Mouse (Mus musculus): ENCODE measurements around the gene Zdhhc19.
A peak's percentile ranks its signal among the peaks of the same experiment; 100 is the strongest.

The Zdhhc19 gene

DNA sequence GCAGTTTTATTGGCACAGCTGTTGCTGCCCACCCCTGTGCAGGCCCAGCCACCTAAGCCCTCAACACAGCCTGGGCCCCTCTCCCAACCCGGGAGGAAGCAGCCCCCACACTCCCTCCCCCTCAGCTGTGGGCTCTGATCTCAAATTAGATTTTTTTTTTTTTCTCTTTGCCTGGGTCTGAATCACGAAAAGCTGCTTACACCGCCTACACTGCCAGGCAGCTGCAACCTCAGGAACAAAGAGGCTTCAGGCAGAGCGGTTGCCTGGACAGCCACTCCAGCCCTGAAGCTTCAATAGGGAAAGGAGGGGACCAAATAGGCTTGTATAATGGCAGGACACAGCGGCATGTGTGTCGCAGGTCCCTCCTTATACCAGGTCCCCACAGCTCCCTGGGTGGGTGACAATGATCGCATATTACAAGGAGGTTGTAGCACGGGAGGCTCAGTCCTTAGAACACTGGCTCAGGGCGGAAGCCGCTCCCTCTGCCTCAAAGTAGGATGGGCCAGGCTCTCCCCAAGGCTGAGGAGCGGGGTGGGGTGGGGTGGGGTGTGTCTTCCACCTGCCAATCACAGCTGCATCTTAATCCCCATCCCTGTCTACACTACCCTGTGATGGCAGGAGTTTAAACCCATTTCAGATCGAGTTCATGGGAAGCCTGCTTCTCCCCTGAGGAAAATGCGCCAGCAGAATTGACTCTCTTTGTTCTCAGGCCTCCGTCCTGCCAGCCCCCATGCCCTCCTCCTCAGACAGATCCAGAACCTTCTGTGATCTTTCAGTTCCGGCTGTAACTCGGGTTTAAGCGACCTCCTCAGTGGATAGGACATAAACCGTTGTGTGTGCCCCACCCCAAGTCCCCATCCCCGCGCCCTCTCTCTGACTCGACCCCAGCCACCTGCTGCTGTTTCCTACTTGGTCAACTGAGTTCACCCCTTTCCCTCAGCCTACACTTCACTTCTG lies 20.2 kb downstream of the Zdhhc19 start:
- peak; percentile 90 for DNase-seq

DNA sequence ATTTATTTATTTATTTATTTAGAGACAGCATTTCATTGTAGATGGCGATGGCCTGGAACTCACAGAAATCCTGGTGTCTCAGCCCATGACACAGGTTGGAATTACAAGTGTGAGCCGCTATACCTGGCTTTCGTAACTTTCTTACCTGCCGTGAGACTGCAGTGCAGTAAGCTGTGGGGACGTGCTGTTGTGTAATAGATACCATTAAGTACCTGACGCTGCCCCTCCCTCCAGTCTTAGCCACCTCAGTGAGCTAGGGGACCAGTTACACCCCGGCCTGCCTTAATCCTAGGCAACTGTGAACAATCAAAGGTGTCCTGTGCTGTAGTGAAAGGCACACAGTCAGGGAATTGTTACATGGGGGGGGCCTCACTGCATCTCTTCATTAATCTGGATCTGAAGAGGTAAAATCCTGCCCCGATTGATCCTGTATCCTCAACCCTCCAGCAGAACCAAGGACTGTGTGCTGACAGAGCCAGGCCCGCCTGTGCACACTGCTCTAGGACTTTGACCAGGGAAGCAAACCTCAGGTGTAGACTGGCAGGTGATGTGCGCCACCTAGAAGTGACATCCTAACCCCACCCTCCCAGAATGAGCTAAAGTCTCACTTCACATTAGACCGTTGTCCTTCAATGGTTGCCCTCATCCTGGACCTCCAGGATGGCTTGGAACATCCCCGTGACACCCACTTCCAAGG lies 21.9 kb downstream of the Zdhhc19 start:
- no peak for DNase-seq

DNA sequence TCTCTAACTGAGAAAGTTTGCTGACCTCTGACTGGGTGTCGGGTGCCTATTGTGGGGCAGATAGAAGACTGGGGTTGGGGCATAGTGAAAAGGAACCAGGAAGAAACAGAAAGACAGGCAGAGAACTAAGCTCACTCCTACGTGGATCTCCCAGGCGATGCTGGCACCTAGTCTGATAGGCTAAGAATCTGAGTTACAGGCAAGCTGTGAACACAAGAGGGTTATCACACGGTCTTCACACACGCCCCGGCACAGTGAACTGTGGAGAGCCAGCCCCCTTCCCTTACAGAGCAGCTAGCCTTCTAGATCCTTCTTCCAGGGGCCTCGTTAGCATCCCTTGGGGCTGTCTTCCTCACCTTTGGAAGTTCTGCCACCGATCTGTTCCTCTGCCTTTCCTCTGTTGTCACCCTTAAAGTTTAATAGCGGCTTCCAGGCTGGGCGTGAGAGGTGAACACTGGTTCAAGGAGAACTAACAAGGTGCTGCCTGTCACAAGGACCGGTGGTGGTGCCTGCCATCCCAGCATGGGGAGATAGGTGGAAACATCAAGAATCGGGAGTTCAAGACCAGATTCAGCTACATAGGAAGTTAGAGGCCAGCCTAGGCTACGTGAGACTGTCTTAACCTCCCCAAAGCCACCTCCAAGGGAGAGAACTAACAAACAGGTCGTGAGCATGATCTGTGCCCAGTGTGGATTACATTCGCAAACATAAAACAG lies 23.7 kb downstream of the Zdhhc19 start:
- no peak for DNase-seq

DNA sequence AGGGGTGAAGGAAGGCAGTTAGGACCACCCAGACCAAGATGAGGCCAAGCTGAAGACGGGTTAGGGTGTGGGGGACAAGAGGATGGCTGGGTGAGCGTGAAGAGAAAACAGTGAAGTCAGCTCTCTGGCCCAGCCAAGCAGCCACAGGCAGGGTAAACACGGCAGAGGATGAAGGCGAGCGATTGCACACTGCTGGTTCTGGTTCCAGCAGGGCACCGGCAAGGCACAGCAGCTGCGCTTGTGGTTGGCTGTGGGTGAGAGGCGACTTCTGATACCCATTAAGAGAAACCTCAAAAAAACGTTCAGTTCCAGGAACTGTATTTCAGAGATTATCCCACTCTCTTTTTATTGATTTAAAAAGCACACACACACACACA lies 24.3 kb downstream of the Zdhhc19 start:
- no peak for DNase-seq

DNA sequence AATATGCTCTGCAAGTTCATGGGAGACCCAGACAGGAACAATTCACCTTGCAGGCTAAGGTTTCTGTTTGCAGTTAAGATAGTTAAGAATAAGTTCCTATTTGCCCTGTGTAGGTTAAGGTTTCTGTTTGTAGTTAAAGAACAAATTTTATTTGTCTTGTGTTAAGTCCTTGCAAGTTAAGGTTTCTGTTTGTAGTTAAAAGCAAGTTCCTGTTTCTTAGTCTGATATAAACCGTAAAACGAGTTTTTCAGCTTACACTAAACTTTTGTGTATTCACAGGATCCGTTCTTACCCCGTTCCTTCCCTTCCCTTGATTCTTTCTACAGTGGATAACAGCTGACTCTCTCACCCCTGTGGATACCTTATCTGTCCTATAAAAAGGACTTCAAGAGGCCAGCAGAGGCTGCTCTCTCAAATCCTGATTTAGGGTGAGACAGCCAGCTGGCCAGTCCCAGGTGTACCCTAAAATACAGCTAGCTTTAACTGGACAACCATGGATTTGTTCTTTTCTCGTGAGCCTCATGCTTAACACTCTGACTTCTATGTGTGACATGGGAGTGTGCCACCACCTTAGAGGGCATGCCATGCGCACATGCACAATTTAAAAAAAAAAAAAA lies 26.6 kb downstream of the Zdhhc19 start:
- no peak for DNase-seq

DNA sequence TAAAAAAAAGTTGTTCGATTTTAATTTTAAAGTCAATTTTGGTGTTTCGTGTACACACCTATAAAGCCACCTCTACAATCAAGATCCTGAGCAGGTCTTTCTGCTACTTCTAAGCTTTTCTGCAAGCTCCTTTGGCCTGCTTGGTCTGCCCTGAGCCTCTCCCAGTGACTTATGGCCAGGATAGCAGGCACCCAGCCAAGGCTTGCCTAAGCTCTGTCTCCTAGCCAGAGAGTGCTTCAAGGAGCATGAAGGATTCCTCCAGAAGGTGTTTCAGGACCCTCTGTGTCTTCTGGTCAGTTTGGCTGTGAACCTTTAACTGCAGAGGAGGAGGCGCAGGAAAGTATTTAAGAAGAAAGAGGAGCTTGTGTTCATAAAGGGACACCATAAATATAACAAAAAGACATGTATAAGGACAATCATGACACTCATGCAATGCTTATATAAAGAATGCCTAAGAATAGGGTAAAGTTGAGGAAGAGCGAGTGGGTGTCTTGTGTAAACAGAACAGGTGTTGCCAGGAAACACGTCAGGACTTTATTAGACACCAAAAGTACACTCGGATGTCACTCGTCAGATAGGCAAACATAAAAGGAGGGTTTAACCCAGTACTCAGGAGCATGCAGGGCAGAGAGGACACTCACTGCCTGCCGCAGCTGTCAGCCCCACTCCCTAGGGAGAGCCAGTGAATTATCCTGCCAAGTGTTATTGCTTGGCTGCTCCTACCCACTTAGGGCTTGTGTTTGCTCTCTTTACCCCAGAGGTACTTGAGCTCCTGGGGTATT lies 27.6 kb downstream of the Zdhhc19 start:
- DNase-seq: no peak

DNA sequence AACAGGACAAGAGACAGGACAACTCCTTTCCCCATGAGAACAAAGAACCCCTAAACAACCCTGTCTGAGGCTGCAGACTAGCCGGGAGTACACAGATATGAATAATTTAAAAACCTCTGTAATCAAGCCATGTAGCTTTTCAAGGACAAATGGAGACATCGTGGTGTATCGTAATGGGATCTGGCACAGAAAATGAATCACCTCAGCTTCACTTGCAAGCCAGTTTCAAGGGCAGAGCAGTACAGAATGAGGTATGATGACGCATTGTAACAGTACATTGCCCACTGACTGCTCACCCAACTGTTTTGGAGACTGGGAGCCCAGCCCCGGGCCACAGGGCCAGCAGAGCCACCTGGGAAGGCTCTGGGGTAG lies 28.2 kb downstream of the Zdhhc19 start:
- DNase-seq: no peak

DNA sequence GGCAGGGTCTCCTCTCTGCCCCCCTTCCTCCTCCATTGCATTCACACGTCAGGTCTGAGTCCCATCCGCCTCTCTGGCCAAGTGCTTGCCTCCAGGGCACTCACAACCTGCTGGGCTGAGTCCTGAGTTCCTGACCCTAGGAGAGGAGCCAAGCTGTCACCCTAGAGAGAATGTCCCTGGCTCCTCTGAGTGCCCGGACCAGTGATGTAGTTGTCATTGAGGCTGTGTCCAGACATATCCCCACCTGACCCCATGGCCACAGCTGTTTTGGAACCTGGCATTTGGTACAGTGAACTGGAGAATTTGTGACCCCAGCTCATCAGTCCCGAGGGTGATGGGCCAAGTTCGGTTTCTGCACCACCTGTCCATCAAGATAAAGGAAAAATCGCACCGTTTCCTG lies 30.8 kb downstream of the Zdhhc19 start:
- no peak for DNase-seq

DNA sequence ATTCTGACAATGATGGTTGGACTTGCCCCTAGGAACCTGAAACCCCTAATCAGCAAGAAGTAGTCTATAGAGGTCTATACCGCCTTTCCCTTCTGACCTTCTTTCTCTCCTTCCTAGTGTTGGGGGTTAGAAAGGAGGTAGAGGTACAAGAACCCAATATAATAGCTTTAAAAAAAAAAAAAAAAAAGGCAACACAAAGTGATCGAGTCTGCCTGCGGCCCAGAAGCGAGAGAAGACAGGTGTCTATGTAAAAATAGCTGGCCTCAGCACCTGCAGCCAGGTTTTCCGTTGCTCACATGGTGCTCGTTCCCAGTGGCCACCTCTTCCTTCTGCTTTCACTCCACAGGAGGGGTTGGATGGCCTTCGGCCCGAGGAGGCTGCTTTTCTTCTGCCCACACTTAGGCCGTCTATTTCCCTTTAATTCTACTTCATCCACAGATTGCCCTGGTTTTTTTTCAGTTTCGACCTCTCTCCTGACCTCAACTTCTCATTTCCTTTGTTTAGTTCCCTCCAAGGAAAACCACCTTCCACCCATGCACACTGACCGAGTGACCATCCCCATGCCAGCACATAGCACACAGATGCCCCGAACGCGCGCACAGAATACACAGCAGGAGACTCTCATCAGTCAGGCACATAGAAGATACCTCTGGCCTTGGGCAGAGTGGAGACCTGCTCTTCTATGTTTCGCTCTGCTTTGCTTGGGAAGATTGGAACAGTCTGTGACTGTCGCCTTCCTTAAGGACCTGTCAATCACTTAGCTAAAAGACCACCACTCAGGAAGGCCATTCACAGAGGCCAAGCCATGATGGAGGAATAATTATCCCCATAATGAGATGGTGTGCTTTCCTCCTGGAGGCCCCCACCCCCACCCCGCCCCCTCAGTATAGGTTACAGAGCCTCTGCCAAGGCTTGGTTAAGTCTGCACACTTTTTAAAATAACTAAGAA lies 37.1 kb downstream of the Zdhhc19 start:
- DNase-seq: no peak

DNA sequence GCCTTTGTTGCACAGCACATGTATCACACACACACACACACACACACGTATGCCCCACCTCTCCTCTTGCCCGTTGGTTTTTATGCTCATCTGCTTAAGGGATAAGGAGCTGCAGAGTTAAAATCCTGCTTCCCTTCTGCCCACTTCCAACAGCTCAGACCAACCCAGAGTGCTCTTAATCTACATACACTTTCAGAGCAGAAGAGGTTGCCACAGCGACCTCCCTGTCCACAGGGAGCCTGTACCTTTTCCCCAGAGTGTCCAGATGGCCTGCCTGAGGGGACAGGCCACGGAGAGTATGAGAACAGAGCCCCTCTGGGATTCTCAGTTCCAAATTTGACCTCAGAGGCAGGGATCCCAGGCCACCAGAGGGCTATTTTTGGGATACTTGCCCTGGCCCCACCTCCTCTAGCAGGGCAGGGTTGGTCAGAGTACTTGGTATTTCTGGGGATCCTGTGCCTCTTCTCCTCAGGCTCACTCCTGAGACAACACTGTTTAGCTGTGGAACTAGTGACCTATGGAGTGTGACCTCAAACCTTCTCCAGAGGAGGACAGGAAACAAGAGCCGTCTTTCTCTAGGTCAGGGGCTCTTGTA lies 39.2 kb downstream of the Zdhhc19 start:
- no peak for DNase-seq

DNA sequence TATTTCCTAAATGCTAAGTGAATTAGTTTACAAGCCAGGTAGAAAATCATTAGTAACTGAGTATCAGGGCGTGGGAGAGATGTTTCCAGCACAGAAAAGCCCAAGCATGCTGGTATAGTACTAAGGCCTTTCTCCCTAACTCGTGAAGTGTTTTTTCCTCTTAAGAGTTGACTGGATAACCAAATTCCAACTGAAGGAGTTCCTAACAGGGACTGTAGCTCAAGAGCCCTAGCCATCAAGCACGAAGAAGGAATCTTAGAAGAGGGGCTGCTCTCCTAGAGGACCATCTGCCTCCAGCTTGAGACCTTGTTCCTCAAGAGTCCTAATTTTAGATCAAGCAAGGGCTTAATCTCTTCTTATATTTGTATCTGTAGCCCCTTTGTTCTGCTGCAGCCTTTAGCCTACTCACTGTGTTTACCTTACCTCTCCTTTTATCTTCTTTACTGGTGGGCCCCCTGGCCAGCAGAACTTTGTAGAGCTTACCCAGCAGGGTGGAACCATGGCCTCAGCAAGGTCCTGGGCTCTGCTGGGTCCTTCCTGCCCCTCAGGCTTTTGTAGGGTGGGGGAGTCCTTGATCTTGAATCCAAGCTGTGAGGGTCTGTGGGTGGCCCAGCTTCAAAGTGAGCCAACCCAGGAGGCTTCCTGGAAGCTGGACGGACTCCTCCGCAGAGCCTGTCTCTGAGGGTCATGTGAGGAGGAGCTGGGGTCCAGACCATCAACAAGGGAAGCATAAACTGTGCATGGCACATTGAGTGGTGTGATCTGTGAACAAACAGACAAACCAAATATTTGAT lies 42.0 kb downstream of the Zdhhc19 start:
- no peak for DNase-seq

DNA sequence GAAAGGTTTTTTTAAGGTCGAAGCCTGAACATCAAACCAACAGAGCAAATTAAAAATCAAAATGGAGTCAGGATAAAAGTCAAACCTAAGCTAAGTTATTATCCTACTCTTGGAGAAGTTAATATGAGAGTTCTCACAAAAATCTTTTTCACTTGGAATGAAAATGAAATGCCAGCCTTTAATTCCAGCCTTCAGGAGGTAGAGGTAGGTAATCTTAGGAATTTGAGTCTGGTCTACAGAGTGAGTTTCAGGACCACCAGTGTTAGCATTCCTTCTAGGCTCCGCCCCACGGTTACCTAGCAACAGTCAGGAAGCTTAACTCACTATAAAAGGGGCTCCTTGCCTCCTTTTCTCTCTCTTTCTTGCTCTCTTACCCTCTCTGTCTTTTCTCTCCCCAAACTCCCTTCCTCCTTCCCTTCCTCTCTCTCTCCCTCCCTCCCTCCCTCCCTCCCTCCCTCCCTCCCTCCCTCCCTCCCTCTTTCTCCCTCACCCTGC lies 42.7 kb downstream of the Zdhhc19 start:
- DNase-seq: no peak

DNA sequence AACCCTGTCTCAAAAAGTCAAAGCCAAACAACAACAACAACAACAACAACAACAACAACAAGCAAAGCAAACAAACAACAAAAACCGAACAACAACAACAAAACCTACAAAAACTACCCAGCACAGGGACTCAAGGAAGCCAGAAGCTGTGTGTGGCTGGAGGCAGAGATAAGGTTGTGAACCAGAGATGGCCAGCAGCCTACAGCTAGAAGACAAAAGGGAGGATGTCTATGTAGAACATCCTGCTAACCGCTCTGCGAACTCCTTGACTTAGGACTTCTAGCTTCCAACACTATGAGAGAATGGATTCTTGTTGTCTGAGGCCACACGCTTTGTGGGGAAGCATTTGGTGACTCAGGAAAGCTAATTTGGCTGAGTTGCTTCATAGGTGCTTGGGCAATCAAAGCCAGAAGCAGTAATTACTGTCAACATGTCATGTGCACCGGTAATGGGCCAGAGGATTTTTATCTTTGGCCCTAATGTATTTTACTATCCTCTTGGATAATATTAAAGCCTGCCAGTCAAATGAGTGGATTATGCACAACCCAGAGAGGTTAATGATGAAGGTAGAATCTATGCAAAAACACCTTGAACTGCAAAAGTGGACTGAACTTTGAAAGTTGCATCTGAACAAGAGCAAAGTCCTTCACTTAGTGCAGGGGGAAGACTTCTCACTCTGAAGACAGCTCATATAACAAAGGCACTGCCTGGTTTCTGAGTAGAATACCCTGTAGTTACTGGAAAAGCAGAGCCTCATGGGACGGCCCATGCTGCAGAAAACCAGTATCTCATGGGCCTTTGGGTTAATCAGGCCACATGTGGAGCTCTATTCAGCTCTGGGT lies 45.5 kb downstream of the Zdhhc19 start:
- DNase-seq: no peak

DNA sequence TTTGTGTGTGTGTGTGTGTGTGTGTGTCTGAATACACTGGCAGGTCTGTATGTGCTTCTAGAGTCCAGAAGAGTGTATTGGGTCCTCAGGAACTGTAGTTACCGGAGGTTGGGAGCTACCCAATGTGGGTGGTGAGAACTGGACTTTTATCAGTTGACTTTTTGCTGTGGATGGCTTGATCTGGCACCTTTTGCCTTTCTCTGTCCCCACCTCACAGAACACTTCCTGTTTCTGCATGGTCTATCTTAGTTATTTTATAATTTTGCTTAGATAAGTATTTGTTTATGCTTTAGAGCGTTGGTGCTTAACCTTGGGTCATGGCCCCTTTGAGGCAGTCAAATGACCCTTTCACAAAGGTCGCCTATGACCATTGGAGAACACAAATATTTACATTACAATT lies 47.4 kb downstream of the Zdhhc19 start:
- no peak for DNase-seq

DNA sequence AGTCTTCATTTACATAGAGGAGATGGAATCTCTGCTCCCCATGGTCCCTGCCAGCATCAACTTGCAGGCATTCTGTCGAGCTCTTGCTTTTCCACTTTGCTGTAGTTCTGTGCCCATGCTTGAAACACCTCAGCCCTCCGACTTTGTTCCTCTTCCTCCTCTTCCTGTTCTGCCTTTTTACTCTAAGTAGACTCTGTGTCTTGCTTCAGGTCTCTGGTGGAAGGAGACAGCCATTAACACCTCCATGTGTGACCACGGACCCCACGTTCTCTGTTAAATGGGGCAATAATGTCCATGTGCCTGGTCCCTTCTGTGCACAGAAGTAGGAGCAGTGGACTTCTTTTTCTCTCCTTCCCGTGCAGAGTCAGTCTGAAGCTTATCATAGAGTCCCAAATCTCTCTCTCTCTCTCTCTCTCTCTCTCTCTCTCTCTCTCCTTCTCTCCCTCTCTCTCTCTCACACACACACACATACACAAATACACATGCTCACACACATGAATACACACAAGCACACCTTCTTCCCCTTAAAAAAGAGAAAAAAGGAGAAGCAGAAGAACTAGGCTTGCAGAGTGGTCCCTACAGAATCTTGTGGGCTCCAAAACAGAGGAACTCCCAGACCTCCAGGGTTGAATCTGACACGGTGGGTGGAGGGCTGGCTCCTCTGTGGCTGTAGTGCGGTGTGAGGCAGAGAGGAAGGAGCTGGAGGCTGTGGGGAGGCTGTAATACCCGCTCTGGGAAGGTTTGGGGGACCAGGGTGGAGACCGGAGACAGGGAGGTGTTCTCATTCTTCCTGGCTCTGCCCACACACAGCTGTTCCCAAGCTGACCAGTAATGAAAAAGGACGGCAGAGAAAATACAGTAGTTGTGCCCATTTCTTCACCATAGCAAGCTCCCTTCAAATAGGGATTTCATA lies 51.3 kb downstream of the Zdhhc19 start:
- no peak for DNase-seq

DNA sequence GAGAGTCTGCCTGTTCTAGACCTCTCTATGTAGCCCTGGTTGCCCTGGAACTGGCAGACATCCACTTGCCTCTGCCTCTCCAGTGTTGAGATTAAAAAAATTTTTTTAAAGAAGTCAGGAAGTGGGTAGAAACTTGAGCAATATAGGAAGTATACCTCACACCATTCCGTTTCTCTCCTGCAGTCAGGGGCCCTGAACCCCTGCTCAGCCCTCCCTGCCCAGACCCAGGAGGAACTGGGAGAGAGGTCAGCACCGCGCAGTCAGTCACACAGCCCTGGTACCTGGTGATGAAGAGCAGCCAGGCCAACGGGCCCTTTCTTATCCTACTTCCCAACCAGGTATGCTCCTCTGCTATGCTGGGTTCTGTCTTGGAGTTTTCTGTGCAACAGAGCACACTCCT lies 54.0 kb downstream of the Zdhhc19 start:
- no peak for DNase-seq

DNA sequence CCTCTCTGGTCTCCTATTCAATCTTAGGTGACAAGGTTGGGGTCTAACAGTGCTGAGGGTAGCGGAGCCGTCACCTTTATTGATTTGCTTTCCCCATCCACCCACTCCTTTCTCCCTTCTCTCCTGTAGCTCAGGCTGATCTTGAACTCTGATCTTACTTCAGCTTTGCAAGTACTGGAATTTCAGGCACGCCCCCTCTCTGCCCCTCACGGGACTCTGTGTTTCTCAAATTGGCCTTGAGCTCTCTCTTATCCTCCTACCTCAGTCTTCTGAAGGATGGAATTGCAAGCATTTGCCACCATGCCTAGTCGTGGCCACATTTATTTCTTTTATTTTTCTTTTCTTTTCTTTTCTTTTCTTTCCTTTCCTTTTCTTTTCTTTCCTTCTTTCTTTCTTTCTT lies 54.4 kb downstream of the Zdhhc19 start:
- DNase-seq: no peak

DNA sequence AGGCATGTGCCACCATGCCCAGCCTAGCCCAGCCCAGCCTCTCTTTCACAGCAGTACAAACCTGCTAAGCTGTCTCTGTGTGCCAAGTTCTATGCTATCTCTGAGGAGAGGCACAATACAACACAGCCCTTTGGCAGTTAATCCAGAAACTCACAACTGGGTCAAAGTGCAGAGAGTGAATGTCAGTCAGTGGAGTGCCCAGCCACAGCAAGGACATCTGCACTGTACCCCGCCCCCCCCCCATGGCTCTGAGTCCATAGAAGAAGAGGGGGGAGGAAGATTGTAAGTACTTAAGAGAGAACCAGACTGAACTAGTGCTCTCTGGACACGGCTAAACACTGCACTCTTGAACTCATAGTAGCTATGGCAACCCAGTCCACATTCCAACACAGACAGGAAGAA lies 55.3 kb downstream of the Zdhhc19 start:
- DNase-seq: no peak

Measured in layer of hippocampus, adult 9-11 months (tissue).